Mouse (Mus musculus) heart, adult 11 months (tissue): ENCODE data around the gene Fgf23.
A peak's percentile ranks its signal among the peaks of the same experiment; 100 is the strongest.

ENCODE experiments used
- DNase-seq: peaks from one replicate; pipeline ENCODE4 v3.0.0; 2022

The Fgf23 gene

GRCm38 (mm10) chr6:127072817-127073216 is at the start of gene Fgf23:
Gene Fgf23, plus strand, starts transcription at chr6:127072902.
- DNase-seq: no peak

GRCm38 (mm10) chr6:127024836-127025235 is 47.9 kb upstream of the Fgf23 start:
- peak; percentile 95 for DNase-seq

GRCm38 (mm10) chr6:127034760-127035159 is 37.9 kb upstream of the Fgf23 start:
- no peak for DNase-seq

GRCm38 (mm10) chr6:127044909-127045308 is 27.8 kb upstream of the Fgf23 start:
- DNase-seq: no peak

- DNase-seq: no peak
These were observed 21.9 kb upstream of the Fgf23 start for GRCm38 (mm10) chr6:127050847-127051246.

- DNase-seq: no peak
These were observed 15.6 kb upstream of the Fgf23 start for GRCm38 (mm10) chr6:127056990-127057588.

GRCm38 (mm10) chr6:127059975-127060374 is 12.7 kb upstream of the Fgf23 start:
- no peak for DNase-seq

- no peak for DNase-seq
These were observed 8.8 kb upstream of the Fgf23 start for GRCm38 (mm10) chr6:127063915-127064314.

GRCm38 (mm10) chr6:127064815-127065214 is 7.9 kb upstream of the Fgf23 start:
- DNase-seq: no peak

GRCm38 (mm10) chr6:127079867-127080731 is 7.4 kb downstream of the Fgf23 start:
- no peak for DNase-seq

- no peak for DNase-seq
These were observed 9.1 kb downstream of the Fgf23 start for GRCm38 (mm10) chr6:127081820-127082219.

GRCm38 (mm10) chr6:127086739-127087138 is 14.0 kb downstream of the Fgf23 start:
- no peak for DNase-seq

GRCm38 (mm10) chr6:127094565-127094964 is 21.9 kb downstream of the Fgf23 start:
- DNase-seq: no peak

GRCm38 (mm10) chr6:127103506-127104275 is 31.0 kb downstream of the Fgf23 start:
- no peak for DNase-seq

GRCm38 (mm10) chr6:127104396-127105029 is 31.8 kb downstream of the Fgf23 start:
- no peak for DNase-seq

- DNase-seq: no peak
These were observed 32.4 kb downstream of the Fgf23 start for GRCm38 (mm10) chr6:127105107-127105506.

- DNase-seq: peak; percentile 97
These were observed 33.5 kb downstream of the Fgf23 start for GRCm38 (mm10) chr6:127106189-127106588.

- no peak for DNase-seq
These were observed 34.0 kb downstream of the Fgf23 start for GRCm38 (mm10) chr6:127106726-127107125.

GRCm38 (mm10) chr6:127107413-127107812 is 34.7 kb downstream of the Fgf23 start:
- DNase-seq: no peak

- no peak for DNase-seq
These were observed 35.8 kb downstream of the Fgf23 start for GRCm38 (mm10) chr6:127108368-127109060.

- DNase-seq: peak; percentile 99
These were observed 36.8 kb downstream of the Fgf23 start, which contains the start of gene Tigar for GRCm38 (mm10) chr6:127109402-127109930. Gene Tigar, minus strand, starts transcription at chr6:127109557.
